Mouse (Mus musculus): Measurements from ENCODE around the gene Maml2. TPM values are rescaled to one million over a fixed set of nuclear protein-coding genes. Genes with fewer than 3 reads are reported as not detected.

Gene Maml2
- polyA plus RNA-seq, 1 experiment from 2014 or later, result 12.5 TPM

Small RNAs within 50 kb of the gene (microRNA-seq; reads per million reads assigned to microRNA genes)
- gene Gm22643, result not detected

Other genes with a start within 250 kb of the Maml2 start
- gene Jrkl, start 52.1 kb upstream of the Maml2 start, polyA plus RNA-seq (2016; fragmentation: Nextera tagmentation; extraction: Ambion mirVana), result 10.9 and 11.4 TPM in 2 replicates
- 5.5 and 6.0 TPM in 2 replicates for gene Ccdc82, start 51.0 kb upstream of the Maml2 start, polyA plus RNA-seq (2016; fragmentation: Nextera tagmentation; extraction: Ambion mirVana)
- gene Gm17571, start 148.8 kb downstream of the Maml2 start, polyA plus RNA-seq (2016; fragmentation: Nextera tagmentation; extraction: Ambion mirVana), result not detected in 2 replicates

Measured in limb, embryonic 12.5 days (tissue).